Mouse (Mus musculus) inflammation-experienced regulatory T-cells (primary cell): Measurements from ENCODE around the gene Ltbp4. TPM values are rescaled to one million over a fixed set of nuclear protein-coding genes. Genes with fewer than 3 reads are reported as not detected.

ENCODE experiments used
- polyA plus RNA-seq, 2 experiments: library from polyadenylated mRNA; unstranded; fragments of 100-300 nt; shearing (Covaris generic); gene quantifications; one replicate each; pipeline ENCODE4 v1.2.1; 2017

Gene Ltbp4
- 1 to 10 TPM; 2.1 to 2.9 TPM for polyA plus RNA-seq

GRCm38 (mm10) chr7:27337175-27337853 lies at the start of gene Ltbp4:
Gene Ltbp4, minus strand, starts transcription at chr7:27337692.

GRCm38 (mm10) chr7:27356861-27357594 lies 19.5 kb upstream of the Ltbp4 start, which contains the start of gene Gm20479:
Gene Gm20479, minus strand, starts transcription at chr7:27357419.

GRCm38 (mm10) chr7:27355745-27356240 lies 18.3 kb upstream of the Ltbp4 start, which contains the start of gene Shkbp1:
Gene Shkbp1, minus strand, starts transcription at chr7:27356019.

GRCm38 (mm10) chr7:27258205-27258899 lies 79.1 kb downstream of the Ltbp4 start, which contains the start of gene Numbl:
Gene Numbl, plus strand, starts transcription at chr7:27258433.

Other genes with a start within 250 kb of the Ltbp4 start
- gene Cyp2f2, start 217.8 kb downstream of the Ltbp4 start, polyA plus RNA-seq = under 1 TPM; 0.31 to 0.57 TPM
- under 1 TPM in 1 of 2 experiments, not detected in 1; 0.16 TPM for gene Cyp2t4, start 184.0 kb downstream of the Ltbp4 start, polyA plus RNA-seq
- 10 to 100 TPM; 64.1 to 68.4 TPM for gene Egln2, start 170.9 kb downstream of the Ltbp4 start, polyA plus RNA-seq
- gene Rab4b, start 158.8 kb downstream of the Ltbp4 start, polyA plus RNA-seq = 100 to 1,000 TPM; 133 to 148 TPM
- under 1 TPM; 0.18 to 0.56 TPM for gene Gm21983, start 156.6 kb downstream of the Ltbp4 start, polyA plus RNA-seq
- gene Mia, start 156.5 kb downstream of the Ltbp4 start, polyA plus RNA-seq = under 1 TPM; 0.42 to 0.97 TPM
- gene BC024978, start 141.9 kb downstream of the Ltbp4 start, polyA plus RNA-seq = 1 to 10 TPM; 1.4 to 2.9 TPM
- 100 to 1,000 TPM; 106 to 112 TPM for gene Snrpa, start 141.4 kb downstream of the Ltbp4 start, polyA plus RNA-seq
- gene Itpkc, start 109.0 kb downstream of the Ltbp4 start, polyA plus RNA-seq = 10 to 100 TPM in 1 of 2 experiments, 1 to 10 TPM in 1; 9.9 to 14.2 TPM
- 10 to 100 TPM; 17.0 to 21.4 TPM for gene Coq8b, start 104.7 kb downstream of the Ltbp4 start, polyA plus RNA-seq
- 1 to 10 TPM; 1.7 to 1.9 TPM for gene Numbl, start 79.3 kb downstream of the Ltbp4 start, polyA plus RNA-seq
- gene Shkbp1, start 18.3 kb upstream of the Ltbp4 start, polyA plus RNA-seq = 10 to 100 TPM; 86.4 to 88.1 TPM
- gene Gm20479, start 19.7 kb upstream of the Ltbp4 start, polyA plus RNA-seq = 1 to 10 TPM in 1 of 2 experiments, not detected in 1; 1.6 TPM
- gene Sptbn4, start 110.0 kb upstream of the Ltbp4 start, polyA plus RNA-seq = 1 to 10 TPM in 1 of 2 experiments, under 1 TPM in 1; 0.43 to 1.0 TPM
- gene Blvrb, start 110.3 kb upstream of the Ltbp4 start, polyA plus RNA-seq = 10 to 100 TPM; 11.2 to 19.1 TPM
- gene Sertad3, start 136.1 kb upstream of the Ltbp4 start, polyA plus RNA-seq = 10 to 100 TPM; 40.0 to 41.1 TPM
- 10 to 100 TPM; 52.4 to 79.0 TPM for gene Sertad1, start 149.2 kb upstream of the Ltbp4 start, polyA plus RNA-seq
- gene Prx, start 161.6 kb upstream of the Ltbp4 start, polyA plus RNA-seq = 1 to 10 TPM in 1 of 2 experiments, under 1 TPM in 1; 0.34 to 2.8 TPM
- under 1 TPM; 0.28 to 0.34 TPM for gene Hipk4, start 185.6 kb upstream of the Ltbp4 start, polyA plus RNA-seq
- gene Pld3, start 215.5 kb upstream of the Ltbp4 start, polyA plus RNA-seq = 100 to 1,000 TPM; 159 to 211 TPM
- gene 2310022A10Rik, start 215.5 kb upstream of the Ltbp4 start, polyA plus RNA-seq = 10 to 100 TPM; 20.4 to 28.8 TPM